Mouse (Mus musculus) left cerebral cortex, adult 11 months (tissue): Measurements from ENCODE around the gene Bysl.
A peak's percentile ranks its signal among the peaks of the same experiment; 100 is the strongest.

ENCODE experiments used
- DNase-seq: peaks from one replicate; pipeline ENCODE4 v3.0.0; 2022; ENCODE audit warnings: low spot score

The Bysl gene

GRCm38 (mm10) chr17:47594183-47594968 is 16.9 kb downstream of the Bysl start:
- DNase-seq = no peak

DNA sequence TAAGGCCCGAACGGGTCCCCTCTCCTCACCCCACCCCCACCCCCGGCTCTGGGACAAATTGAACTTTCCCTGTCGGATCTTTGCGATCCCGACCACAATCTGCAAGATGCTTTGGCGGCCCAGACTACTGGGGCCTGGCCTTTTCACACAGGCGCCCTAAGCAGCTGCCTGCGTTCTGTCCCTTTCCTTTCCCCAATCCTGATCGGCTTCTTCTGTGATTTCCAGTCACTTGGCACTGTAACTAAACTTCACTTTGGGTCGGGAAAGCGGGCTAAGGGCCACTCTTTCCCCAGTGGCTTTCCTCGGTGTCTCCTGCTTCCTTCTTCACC is 17.5 kb downstream of the Bysl start:
- no peak for DNase-seq

- peak; percentile 71 for DNase-seq
These were observed 18.0 kb downstream of the Bysl start for GRCm38 (mm10) chr17:47593215-47593853.

DNA sequence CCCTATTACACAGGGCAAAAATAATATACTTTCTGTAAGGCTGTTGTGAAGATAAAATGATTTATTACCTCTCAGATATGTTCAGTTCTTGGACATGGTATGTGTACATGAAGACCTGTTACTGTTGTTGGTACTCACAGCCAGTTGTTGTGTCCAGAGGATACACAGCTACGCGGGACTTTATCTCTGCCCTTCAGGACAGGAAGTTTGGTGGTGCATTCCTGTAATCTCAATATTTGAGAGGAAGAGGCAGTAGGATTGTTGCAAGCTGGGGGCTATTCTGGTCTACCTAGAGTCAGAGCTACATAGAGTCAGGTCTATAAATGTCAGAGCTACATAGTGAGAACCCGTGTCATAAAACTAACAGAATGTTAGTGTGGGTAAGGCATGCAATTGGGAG is 20.2 kb downstream of the Bysl start:
- DNase-seq = no peak

DNA sequence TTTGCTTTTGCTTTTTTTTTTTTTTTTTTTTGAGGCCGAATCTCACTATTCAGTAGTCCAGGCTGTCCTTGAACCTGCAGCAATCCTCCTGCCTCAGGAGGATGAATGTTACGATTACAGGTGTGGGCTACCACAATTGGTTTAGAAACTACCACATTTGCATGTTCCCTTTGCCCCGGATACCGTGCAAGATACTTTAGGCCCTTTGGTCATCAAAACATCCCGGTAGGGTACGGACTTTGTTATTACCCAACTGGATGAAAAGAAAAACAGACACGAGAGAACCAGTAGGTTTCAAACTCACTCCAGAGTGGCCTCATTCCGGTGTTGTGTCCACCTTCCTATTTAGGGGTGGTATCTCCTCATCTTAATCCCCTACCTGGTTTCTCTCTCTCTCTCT is 22.8 kb downstream of the Bysl start:
- DNase-seq = no peak

DNA sequence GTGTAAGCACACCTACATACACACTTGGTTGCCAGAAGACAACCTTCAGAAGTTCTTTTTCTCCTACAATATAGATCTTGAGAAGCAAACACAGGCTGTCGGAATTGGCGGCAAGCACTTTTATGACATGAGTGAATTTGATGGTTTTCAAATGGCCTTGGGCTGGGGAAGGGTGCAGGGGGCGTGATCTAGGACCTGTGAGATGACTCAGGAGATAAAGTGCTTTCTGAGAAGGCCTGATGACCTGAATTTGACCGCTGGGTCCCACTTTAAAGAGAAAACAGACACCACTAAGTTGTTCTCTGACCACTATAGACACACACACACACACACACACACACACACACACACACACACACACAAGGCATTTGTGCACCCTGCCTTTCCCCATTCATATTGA is 30.3 kb downstream of the Bysl start:
- DNase-seq = no peak

- DNase-seq = no peak
These were observed 32.6 kb downstream of the Bysl start for GRCm38 (mm10) chr17:47578655-47579054.

DNA sequence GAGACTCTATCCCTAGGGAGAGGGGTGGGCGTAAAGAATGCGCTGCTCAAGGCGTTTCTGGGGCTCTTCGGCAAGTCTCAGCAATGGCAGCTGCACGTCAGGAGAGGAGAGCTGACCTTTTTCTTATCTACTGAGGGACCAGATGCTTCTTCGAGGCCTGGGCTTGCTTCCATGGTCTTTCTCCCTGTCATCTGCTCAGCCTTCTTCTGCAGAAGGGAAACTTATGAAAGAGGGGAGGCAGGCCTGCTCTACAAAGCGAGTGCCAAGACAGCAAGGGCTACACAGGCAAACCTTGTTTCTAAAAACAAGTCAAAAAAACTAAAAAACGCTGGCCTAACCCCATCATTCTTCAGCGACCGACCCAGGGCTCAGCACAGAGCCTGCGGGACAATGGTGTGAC is 36.5 kb downstream of the Bysl start:
- DNase-seq = no peak

- no peak for DNase-seq
These were observed 37.3 kb downstream of the Bysl start for GRCm38 (mm10) chr17:47574028-47574427.

DNA sequence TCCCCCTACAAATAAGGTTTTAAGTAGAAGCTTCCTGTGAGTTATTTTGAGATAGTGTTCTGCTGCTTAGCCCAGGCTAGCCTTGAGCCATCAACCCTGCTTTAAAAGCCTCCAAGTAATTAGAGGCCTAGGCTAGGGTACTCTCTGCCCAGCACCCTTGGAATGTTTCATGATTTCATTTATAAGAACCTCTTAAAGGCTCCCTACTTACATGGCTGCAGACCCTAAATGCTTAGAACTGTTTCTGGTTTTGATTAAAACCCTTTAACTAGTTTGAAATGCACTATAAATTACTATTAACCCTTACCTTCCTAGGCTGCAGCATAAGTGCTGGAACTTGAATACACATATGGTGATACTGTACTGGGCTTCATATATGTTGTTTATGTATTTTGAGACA is 38.9 kb downstream of the Bysl start:
- DNase-seq = no peak

DNA sequence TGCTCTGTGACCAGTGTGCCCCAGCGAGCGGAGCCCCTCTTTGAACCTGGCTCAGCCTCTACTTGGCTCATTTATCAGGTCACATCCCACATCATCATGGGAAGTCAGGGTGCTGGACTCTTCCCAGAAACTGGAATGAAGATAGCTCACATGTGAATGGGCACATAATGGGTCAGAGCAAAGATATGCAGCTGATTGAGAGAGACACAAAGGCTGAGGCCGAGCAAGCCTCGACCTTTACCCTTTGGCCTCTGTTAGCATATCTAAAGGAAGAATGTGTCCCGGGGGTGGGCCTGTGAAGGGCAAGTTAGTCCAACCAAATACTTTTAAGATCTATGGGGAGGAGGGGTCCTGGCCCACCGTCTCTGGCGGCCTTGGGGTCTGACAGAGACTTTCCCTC is 39.7 kb downstream of the Bysl start:
- no peak for DNase-seq

- DNase-seq = no peak
These were observed 42.3 kb downstream of the Bysl start for GRCm38 (mm10) chr17:47568951-47569527.

- no peak for DNase-seq
These were observed 42.9 kb downstream of the Bysl start for GRCm38 (mm10) chr17:47568389-47568788.

DNA sequence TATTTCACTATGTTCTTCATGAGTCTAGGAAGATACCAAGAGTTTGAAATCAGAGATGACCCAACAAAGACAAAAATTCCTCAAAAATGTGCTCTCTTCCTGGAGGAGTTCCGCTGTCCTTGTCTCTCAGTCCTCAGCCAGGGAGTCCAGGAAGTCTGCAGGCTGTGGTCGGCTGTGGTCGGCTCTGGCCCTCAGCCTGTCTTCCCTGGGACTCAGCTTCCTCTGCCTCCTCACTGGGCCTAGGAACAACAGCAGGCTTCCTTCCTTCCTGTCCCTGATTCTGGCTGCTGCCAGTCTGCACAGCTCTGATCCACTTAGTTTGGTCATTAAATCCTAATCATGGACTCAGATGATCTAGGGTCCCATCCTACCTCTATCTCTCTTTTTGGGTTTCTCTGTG is 44.0 kb downstream of the Bysl start:
- no peak for DNase-seq

DNA sequence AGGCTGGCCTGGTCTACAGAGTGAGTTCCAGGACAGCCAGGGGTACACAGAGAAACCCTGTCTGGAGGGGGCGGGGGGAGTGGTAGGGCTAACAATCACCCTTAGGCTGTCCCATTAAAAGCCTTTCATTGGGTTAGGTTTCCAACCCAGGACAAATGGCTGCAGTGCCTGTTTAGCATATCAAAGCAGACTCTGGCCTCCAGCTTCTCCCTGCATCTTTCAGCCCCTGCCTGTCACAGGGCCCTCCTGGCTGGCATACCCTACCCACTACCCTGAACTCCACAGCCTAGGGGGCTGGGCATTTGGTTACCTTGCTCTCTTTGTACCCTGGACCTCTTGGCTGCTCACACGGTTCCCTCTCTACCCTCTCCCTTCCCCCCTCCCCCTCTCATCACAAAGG is 45.2 kb downstream of the Bysl start:
- DNase-seq = no peak

DNA sequence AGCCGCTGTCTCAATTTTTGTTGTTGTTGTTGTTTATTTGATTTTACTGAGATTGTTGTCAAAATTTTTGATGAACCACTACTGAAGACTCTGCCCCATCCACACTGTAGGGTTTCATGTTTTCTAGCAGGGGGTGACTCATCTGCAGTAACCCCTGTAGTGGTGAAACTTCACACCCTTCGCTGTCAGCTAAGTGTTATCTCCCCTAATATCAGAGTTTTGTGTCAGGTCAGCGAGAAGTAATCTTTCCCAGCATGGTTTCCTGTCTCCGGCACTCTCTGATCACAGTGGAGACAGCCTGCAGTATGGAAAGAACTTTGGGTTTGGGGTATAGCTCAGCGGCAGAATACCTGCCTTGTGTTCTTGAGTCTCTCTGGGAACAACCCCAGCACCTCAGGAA is 46.7 kb downstream of the Bysl start:
- no peak for DNase-seq

- no peak for DNase-seq
These were observed 48.4 kb downstream of the Bysl start for GRCm38 (mm10) chr17:47562875-47563274.

DNA sequence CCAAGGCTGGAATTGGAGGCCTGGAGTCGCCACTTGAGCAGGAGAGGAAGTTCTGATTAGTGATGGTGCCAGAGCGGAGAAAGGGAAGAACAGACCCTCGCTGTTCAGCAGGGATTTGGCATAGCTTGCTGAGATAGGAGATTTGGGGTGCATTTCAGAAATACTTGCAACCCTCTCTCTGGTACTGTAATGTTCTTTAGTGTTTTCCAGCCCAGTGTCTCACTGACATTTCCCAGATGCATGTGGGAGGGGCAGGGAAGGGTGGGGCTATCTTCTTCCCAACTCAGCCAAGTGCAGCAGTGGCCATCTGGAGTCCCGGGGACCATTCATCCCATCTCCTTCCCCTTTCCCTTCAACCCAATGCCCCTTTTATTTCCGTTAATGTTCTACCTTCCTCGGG is 51.6 kb downstream of the Bysl start:
- no peak for DNase-seq

DNA sequence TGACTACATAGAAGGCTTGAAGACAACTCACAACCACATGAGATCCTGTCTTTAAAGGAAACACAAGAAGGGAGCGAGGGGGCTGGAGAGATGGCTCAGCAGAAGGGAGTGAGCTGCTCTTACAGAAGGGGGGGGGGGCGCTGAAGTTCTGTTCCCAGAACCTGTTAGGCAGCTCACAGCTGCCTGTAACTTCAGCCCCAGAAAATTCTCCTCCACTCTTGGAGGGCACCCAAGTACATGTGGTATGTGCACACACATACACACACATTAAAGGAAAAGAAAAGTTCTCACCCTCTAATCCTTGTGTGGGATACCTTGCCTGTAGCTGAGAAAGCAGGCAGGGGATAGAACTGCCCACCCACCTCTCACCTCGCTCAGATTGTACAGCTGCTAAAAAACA is 54.1 kb downstream of the Bysl start:
- no peak for DNase-seq

DNA sequence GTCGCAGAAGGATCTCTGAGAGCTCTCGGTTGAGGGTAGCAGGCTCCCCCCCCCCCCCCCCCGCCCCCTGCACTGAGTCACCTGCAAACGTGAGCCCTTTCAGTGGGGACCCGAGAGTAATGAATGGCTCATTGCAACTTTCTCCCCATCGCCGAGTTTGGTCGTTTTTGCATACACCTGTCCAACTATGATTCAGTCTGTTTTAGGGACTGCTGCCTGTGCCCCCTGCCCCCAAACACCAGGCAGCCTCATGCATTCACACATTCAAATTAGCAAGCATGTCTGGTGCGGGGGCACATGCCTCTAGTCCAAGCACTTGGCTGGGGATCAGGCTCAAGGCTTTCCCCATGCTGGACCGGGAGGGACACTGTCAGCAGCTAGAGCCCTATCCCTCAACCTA is 56.7 kb downstream of the Bysl start:
- no peak for DNase-seq

- no peak for DNase-seq
These were observed 58.3 kb downstream of the Bysl start for GRCm38 (mm10) chr17:47552994-47553393.

- no peak for DNase-seq
These were observed 60.2 kb downstream of the Bysl start for GRCm38 (mm10) chr17:47551049-47551448.
